12 mouse cellular contexts compared by ENCODE assay signal in the genomic region with DNA sequence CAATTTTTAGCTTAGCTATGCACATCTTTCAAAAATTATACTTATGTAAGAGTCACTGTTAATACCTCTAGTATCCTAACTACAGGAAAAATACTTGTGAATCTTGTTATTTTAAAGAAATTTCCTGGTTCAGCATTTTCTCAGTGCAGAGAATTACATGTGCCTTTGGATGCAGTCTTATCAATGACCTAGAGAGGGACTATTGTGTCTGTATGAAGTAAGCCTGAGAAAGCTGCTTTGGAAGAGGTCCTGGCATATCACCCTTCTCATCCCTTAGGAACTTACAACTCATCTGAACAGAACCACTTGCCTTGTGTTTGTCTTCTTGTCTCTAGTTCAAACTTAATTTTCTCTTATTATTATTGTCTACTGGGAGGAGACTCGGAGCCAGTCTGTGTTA. TPM values are rescaled to one million over a fixed set of nuclear protein-coding genes. Genes with fewer than 3 reads are reported as not detected.
A peak's percentile ranks its signal among the peaks of the same experiment; 100 is the strongest.
DNase-seq lines count a peak whose midpoint lies in the region; ATAC-seq and TF ChIP-seq lines count a peak whose summit lies in the region.
"Had no signal": no experiment of that assay in that cellular context is flagged by ENCODE, and none has a peak within 500 bp of the region (broad histone marks: within the 10 kb centered on the region; RNA-seq: fewer than 3 reads in every experiment).

No protein-coding gene starts in this region.

- H3K27me3 ChIP-seq in heart, postnatal 0 days (ENCODE audit: control insufficient read depth, insufficient read depth, low read length), result no peaks in the 10 kb centered on the region
- no peaks in the 10 kb centered on the region for H3K27me3 ChIP-seq in lung, postnatal 0 days (replicated peaks; ENCODE audit: insufficient read depth, low read length)
- H3K27me3 ChIP-seq in neural tube, embryonic 15.5 days (replicated peaks), result no peaks in the 10 kb centered on the region

- H3K9me3 ChIP-seq in heart, postnatal 0 days (replicated peaks; ENCODE audit: control insufficient read depth, low read length), result no peaks in the 10 kb centered on the region
- no peaks in the 10 kb centered on the region for H3K9me3 ChIP-seq in lung, postnatal 0 days (ENCODE audit: low read length)
- H3K9me3 ChIP-seq in neural tube, embryonic 15.5 days (replicated peaks), result no peaks in the 10 kb centered on the region

- peak; percentile 36 for TF ChIP-seq CTCF in heart, postnatal 0 days (IDR thresholded peaks at IDR 0.05; ENCODE audit: low read depth)
- peak; percentile 46 for TF ChIP-seq CTCF in lung, postnatal 0 days (IDR thresholded peaks at IDR 0.05)
- TF ChIP-seq CTCF in brain, embryonic 14.5 days (IDR thresholded peaks at IDR 0.05; ENCODE audit: borderline replicate concordance, extremely low read depth, insufficient read depth, insufficient read length), result no peak; the same call in 1 of the 2 replicates

- DNase-seq in heart, postnatal 0 days (ENCODE audit: low spot score), result peak; percentile 40
- no peak for DNase-seq in heart, adult 11 months
- DNase-seq in lung, postnatal 0 days (ENCODE audit: low spot score), result peak; percentile 55
- DNase-seq in lung, postnatal 14 days, result no peak
- peak; percentile 40 for DNase-seq in brain, embryonic 14.5 days (ENCODE audit: low read depth)
- DNase-seq in adrenal gland, adult 8-10 months, result no peak
- DNase-seq in ovary, adult 18-20 months (ENCODE audit: low spot score), result no peak
- DNase-seq: cerebellum, adult 18-20 months; kidney, adult 8-10 months; lung, adult 2 months; right cerebral cortex, postnatal 14 days had no signal

- H3K4me1 ChIP-seq in heart, postnatal 0 days (ENCODE audit: control insufficient read depth, insufficient read depth), result peaks cover 15% of the 10 kb centered on the region
- no peaks in the 10 kb centered on the region; the same call in 1 of the 2 replicates for H3K4me1 ChIP-seq in lung, postnatal 0 days (ENCODE audit: insufficient read depth, low read depth, low read length)
- H3K4me1 ChIP-seq in neural tube, embryonic 15.5 days, result peaks cover 28% of the 10 kb centered on the region; the same call in 1 of the 2 replicates

- WGBS in heart, postnatal 0 days, result 82% methylated on average over 1 of the region's 1 CpGs
- 93% methylated on average over 1 of the region's 1 CpGs for WGBS in lung, postnatal 0 days
- 94% methylated on average over 1 of the region's 1 CpGs for WGBS in neural tube, embryonic 15.5 days

- no peak overlapping the region for H3K9ac ChIP-seq in heart, postnatal 0 days (replicated peaks; ENCODE audit: low read depth, low read length)
- no peak overlapping the region for H3K9ac ChIP-seq in lung, postnatal 0 days (replicated peaks; ENCODE audit: low read depth)
- no peak overlapping the region for H3K9ac ChIP-seq in neural tube, embryonic 15.5 days (replicated peaks)

- no peak overlapping the region for H3K4me3 ChIP-seq in heart, postnatal 0 days (ENCODE audit: low read depth, low read length)
- no peak overlapping the region for H3K4me3 ChIP-seq in lung, postnatal 0 days (ENCODE audit: low read depth, low read length)
- H3K4me3 ChIP-seq in neural tube, embryonic 15.5 days (replicated peaks), result no peak overlapping the region

- TF ChIP-seq EP300 in heart, postnatal 0 days (IDR thresholded peaks at IDR 0.05; ENCODE audit: low read depth), result no peak
- no peak for TF ChIP-seq EP300 in lung, postnatal 0 days (IDR thresholded peaks at IDR 0.05)

- TF ChIP-seq POLR2A in brain, embryonic 14.5 days (IDR thresholded peaks at IDR 0.05; ENCODE audit: borderline replicate concordance, extremely low read depth, insufficient read depth, insufficient read length, poor library complexity, severe bottlenecking), result no peak

- no peak overlapping the region for H3K27ac ChIP-seq in heart, postnatal 0 days (ENCODE audit: low read depth)
- no peak overlapping the region for H3K27ac ChIP-seq in lung, postnatal 0 days (ENCODE audit: low read length)
- H3K27ac ChIP-seq in neural tube, embryonic 15.5 days (replicated peaks), result no peak overlapping the region

- no peaks in the 10 kb centered on the region for H3K36me3 ChIP-seq in heart, postnatal 0 days (replicated peaks; ENCODE audit: control insufficient read depth, insufficient read depth, low read length)
- H3K36me3 ChIP-seq in lung, postnatal 0 days (ENCODE audit: insufficient read depth, low read length), result no peaks in the 10 kb centered on the region
- H3K36me3 ChIP-seq in neural tube, embryonic 15.5 days, result no peaks in the 10 kb centered on the region

- no peak for ATAC-seq in heart, postnatal 0 days (ENCODE audit: insufficient read depth, low read depth)
- ATAC-seq in lung, postnatal 0 days, result no peak
- ATAC-seq in neural tube, embryonic 15.5 days (ENCODE audit: low FRiP score), result no peak

- H3K4me2 ChIP-seq in heart, postnatal 0 days (ENCODE audit: low read depth, low read length), result no peak overlapping the region
- no peak overlapping the region for H3K4me2 ChIP-seq in lung, postnatal 0 days (replicated peaks; ENCODE audit: low read depth, low read length)
- peak overlapping the region; percentile 88 for H3K4me2 ChIP-seq in neural tube, embryonic 15.5 days

RNA-seq across cellular contexts. Expression of a gene that starts 3.6 kb away (rescaled TPM):
- total RNA-seq in heart, postnatal 0 days (2014; rRNA removed; ENCODE audit: low replicate concordance), result 65.8 and 70.3 TPM in 2 replicates
- 25.6 and 26.0 TPM in 2 replicates for polyA plus RNA-seq in heart, postnatal 0 days (2015; fragmentation: Nextera tagmentation; extraction: Ambion mirVana)
- 31.1 and 36.2 TPM in 2 replicates for polyA plus RNA-seq in lung, postnatal 0 days (2015; fragmentation: Nextera tagmentation; extraction: Ambion mirVana)
- polyA plus RNA-seq in brain, embryonic 14.5 days (2012; rRNA removed), result 19.3 and 30.8 TPM in 2 replicates
- polyA plus RNA-seq in neural tube, embryonic 15.5 days (2015; fragmentation: Nextera tagmentation; extraction: Ambion mirVana), result 31.0 and 32.7 TPM in 2 replicates
- 10 to 100 TPM; 10.6 to 11.7 (median 11.5) TPM for total RNA-seq in adrenal gland, adult 8-10 months (2022)

Comparison
In these comparisons a context has a peak if more than half of its experiments do, and no peak if none do; other contexts are left out.
1. DNase-seq: peak in heart, postnatal 0 days (single experiment), lung, postnatal 0 days (single experiment) and brain, embryonic 14.5 days (single experiment); none in heart, adult 11 months (single experiment), lung, postnatal 14 days (single experiment), adrenal gland, adult 8-10 months (single experiment) and ovary, adult 18-20 months (single experiment).